Mouse (Mus musculus) forebrain, embryonic 12.5 days (tissue): ENCODE measurements at regions not wholly inside any gene's neighbourhood (a gene's known extent, or its start where the extent isn't known, plus 50 kb on each side); places are given as distances from the start of the nearest gene placed in this dataset.

Experiments used
- ATAC-seq: fragments of 200-750 bp; cut with Nextera tagmentation; 2 replicates; pipeline ENCODE4 v1.8.0; 2017; ENCODE audit warnings: moderate TSS enrichment; ENCODE audit not compliant: low FRiP score
- H3K27ac ChIP-seq: fragments of 300-500 bp; sonication (generic); 2 replicates; pipeline ENCODE4 v1.5.1; 2016; ENCODE audit warnings: mild to moderate bottlenecking
- H3K27me3 ChIP-seq: fragments of 300-500 bp; sonication (generic); 2 replicates; pipeline ENCODE4 v1.6.1; 2016; ENCODE audit warnings: mild to moderate bottlenecking
- H3K36me3 ChIP-seq: fragments of 300-500 bp; sonication (generic); replicated peaks from 2 replicates; pipeline ENCODE4 v1.6.1; 2016; ENCODE audit warnings: mild to moderate bottlenecking
- H3K4me1 ChIP-seq: fragments of 300-500 bp; sonication (generic); 2 replicates; pipeline ENCODE4 v1.6.1; 2016
- H3K4me2 ChIP-seq: fragments of 300-500 bp; sonication (generic); 2 replicates; pipeline ENCODE4 v1.6.1; 2016; ENCODE audit warnings: mild to moderate bottlenecking, moderate library complexity
- H3K4me3 ChIP-seq: fragments of 300-500 bp; sonication (generic); replicated peaks from 2 replicates; pipeline ENCODE4 v1.5.1; 2016; ENCODE audit warnings: mild to moderate bottlenecking
- H3K9ac ChIP-seq: fragments of 300-500 bp; sonication (generic); 2 replicates; pipeline ENCODE4 v1.6.1; 2016; ENCODE audit warnings: mild to moderate bottlenecking
- H3K9me3 ChIP-seq: fragments of 300-500 bp; sonication (generic); 2 replicates; pipeline ENCODE4 v1.6.1; 2016
- WGBS: fragments of 180-500 bp; shearing (Covaris S2); methylation state at CpG from one replicate; pipeline ENCODE4 v1.1.7; 2016; 5-methylcytosine and 5-hydroxymethylcytosine counted together

- Histone ChIP-seq H3K4me2 (no peak overlapping the region), H3K4me1 (no peaks in the 10 kb centered on the region), H3K27ac (no peak overlapping the region), H3K27me3 (no peaks in the 10 kb centered on the region), H3K4me3 (no peak overlapping the region), H3K9me3 (no peaks in the 10 kb centered on the region), H3K36me3 (no peaks in the 10 kb centered on the region), H3K9ac (no peak overlapping the region)
- no peak for ATAC-seq
- WGBS, result 76% methylated on average over 1 of the region's 1 CpGs
Measured at GRCm38 (mm10) chr6:11647651-11648050, 259.6 kb downstream of the Ndufa4 start.

GRCm38 (mm10) chr6:11613331-11613730 is 294.0 kb downstream of the Ndufa4 start:
- Histone ChIP-seq H3K27me3 (no peaks in the 10 kb centered on the region), H3K9ac (no peak overlapping the region), H3K27ac (no peak overlapping the region), H3K4me3 (no peak overlapping the region), H3K9me3 (no peaks in the 10 kb centered on the region), H3K4me1 (no peaks in the 10 kb centered on the region), H3K4me2 (no peak overlapping the region), H3K36me3 (no peaks in the 10 kb centered on the region)
- 85% methylated on average over 4 of the region's 4 CpGs for WGBS
- ATAC-seq, result no peak

GRCm38 (mm10) chr6:11608214-11608613 is 299.1 kb downstream of the Ndufa4 start:
- Histone ChIP-seq H3K9ac (no peak overlapping the region), H3K4me1 (no peaks in the 10 kb centered on the region), H3K36me3 (no peaks in the 10 kb centered on the region), H3K27me3 (no peaks in the 10 kb centered on the region), H3K9me3 (no peaks in the 10 kb centered on the region), H3K4me2 (no peak overlapping the region), H3K27ac (no peak overlapping the region), H3K4me3 (no peak overlapping the region)
- no peak for ATAC-seq

GRCm38 (mm10) chr6:11607696-11608095 is 299.6 kb downstream of the Ndufa4 start:
- no peaks in the 10 kb centered on the region for H3K4me1 ChIP-seq
- H3K27ac ChIP-seq, result no peak overlapping the region
- no peak for ATAC-seq
- H3K9me3 ChIP-seq, result no peaks in the 10 kb centered on the region
- no peaks in the 10 kb centered on the region for H3K36me3 ChIP-seq
- H3K4me2 ChIP-seq, result no peak overlapping the region
- no peak overlapping the region for H3K9ac ChIP-seq
- 78% methylated on average over 2 of the region's 2 CpGs for WGBS
- H3K27me3 ChIP-seq, result no peaks in the 10 kb centered on the region
- no peak overlapping the region for H3K4me3 ChIP-seq

GRCm38 (mm10) chr6:11606055-11606454 is 301.2 kb downstream of the Ndufa4 start:
- H3K27ac ChIP-seq, result no peak overlapping the region
- H3K27me3 ChIP-seq, result no peaks in the 10 kb centered on the region
- H3K9ac ChIP-seq, result no peak overlapping the region
- ATAC-seq, result no peak
- H3K4me3 ChIP-seq, result no peak overlapping the region
- no peaks in the 10 kb centered on the region for H3K4me1 ChIP-seq
- H3K9me3 ChIP-seq, result no peaks in the 10 kb centered on the region
- H3K4me2 ChIP-seq, result no peak overlapping the region
- no peaks in the 10 kb centered on the region for H3K36me3 ChIP-seq
- 44% methylated on average over 3 of the region's 3 CpGs for WGBS

GRCm38 (mm10) chr6:11605526-11605925 is 301.8 kb downstream of the Ndufa4 start:
- 81% methylated on average over 4 of the region's 4 CpGs for WGBS

GRCm38 (mm10) chr6:11594936-11595335 is 312.4 kb downstream of the Ndufa4 start:
- no peak overlapping the region for H3K4me2 ChIP-seq
- no peak for ATAC-seq
- no peaks in the 10 kb centered on the region for H3K4me1 ChIP-seq
- H3K27me3 ChIP-seq, result no peaks in the 10 kb centered on the region
- 51% methylated on average over 2 of the region's 2 CpGs for WGBS
- H3K9ac ChIP-seq, result no peak overlapping the region
- no peak overlapping the region for H3K4me3 ChIP-seq
- H3K27ac ChIP-seq, result no peak overlapping the region
- H3K9me3 ChIP-seq, result no peaks in the 10 kb centered on the region
- H3K36me3 ChIP-seq, result no peaks in the 10 kb centered on the region

More at GRCm38 (mm10) chr6:11605526-11605925, 301.8 kb downstream of the Ndufa4 start:
- Histone ChIP-seq H3K9ac (no peak overlapping the region), H3K4me2 (no peak overlapping the region), H3K27me3 (no peaks in the 10 kb centered on the region), H3K4me3 (no peak overlapping the region), H3K9me3 (no peaks in the 10 kb centered on the region), H3K36me3 (no peaks in the 10 kb centered on the region), H3K4me1 (no peaks in the 10 kb centered on the region), H3K27ac (no peak overlapping the region)
- ATAC-seq, result no peak

GRCm38 (mm10) chr6:11593583-11594271 is 313.6 kb downstream of the Ndufa4 start:
- WGBS, result 87% methylated on average over 14 of the region's 14 CpGs
- Histone ChIP-seq H3K4me2 (no peak overlapping the region), H3K9me3 (no peaks in the 10 kb centered on the region), H3K4me1 (no peaks in the 10 kb centered on the region), H3K27me3 (no peaks in the 10 kb centered on the region), H3K27ac (no peak overlapping the region), H3K9ac (no peak overlapping the region), H3K4me3 (no peak overlapping the region), H3K36me3 (no peaks in the 10 kb centered on the region)
- no peak for ATAC-seq

- Histone ChIP-seq H3K9ac (no peak overlapping the region), H3K4me1 (no peaks in the 10 kb centered on the region), H3K36me3 (no peaks in the 10 kb centered on the region), H3K9me3 (no peaks in the 10 kb centered on the region), H3K27ac (no peak overlapping the region), H3K4me3 (no peak overlapping the region), H3K4me2 (no peak overlapping the region), H3K27me3 (no peaks in the 10 kb centered on the region)
- no peak for ATAC-seq
- 91% methylated on average over 5 of the region's 5 CpGs for WGBS
Measured at GRCm38 (mm10) chr6:11576091-11576490, 331.2 kb downstream of the Ndufa4 start.

GRCm38 (mm10) chr6:11565246-11565645 is 342.1 kb downstream of the Ndufa4 start:
- H3K27ac ChIP-seq, result no peak overlapping the region
- H3K9ac ChIP-seq, result no peak overlapping the region
- H3K4me3 ChIP-seq, result no peak overlapping the region
- H3K9me3 ChIP-seq, result no peaks in the 10 kb centered on the region
- no peaks in the 10 kb centered on the region for H3K36me3 ChIP-seq
- WGBS, result 89% methylated on average over 2 of the region's 2 CpGs
- no peak for ATAC-seq
- H3K27me3 ChIP-seq, result no peaks in the 10 kb centered on the region
- no peak overlapping the region for H3K4me2 ChIP-seq
- no peaks in the 10 kb centered on the region for H3K4me1 ChIP-seq

GRCm38 (mm10) chr6:11550473-11550872 is 356.8 kb downstream of the Ndufa4 start:
- Histone ChIP-seq H3K27me3 (no peaks in the 10 kb centered on the region), H3K36me3 (no peaks in the 10 kb centered on the region), H3K9me3 (no peaks in the 10 kb centered on the region)

GRCm38 (mm10) chr6:11547318-11547717 is 360.0 kb downstream of the Ndufa4 start:
- H3K9me3 ChIP-seq, result no peaks in the 10 kb centered on the region
- H3K4me2 ChIP-seq, result no peak overlapping the region
- H3K27me3 ChIP-seq, result no peaks in the 10 kb centered on the region
- ATAC-seq, result no peak
- no peak overlapping the region for H3K4me3 ChIP-seq
- H3K4me1 ChIP-seq, result no peaks in the 10 kb centered on the region
- H3K27ac ChIP-seq, result no peak overlapping the region
- H3K36me3 ChIP-seq, result no peaks in the 10 kb centered on the region
- no peak overlapping the region for H3K9ac ChIP-seq

More at GRCm38 (mm10) chr6:11550473-11550872, 356.8 kb downstream of the Ndufa4 start:
- no peak overlapping the region for H3K4me2 ChIP-seq
- H3K27ac ChIP-seq, result no peak overlapping the region
- H3K4me1 ChIP-seq, result no peaks in the 10 kb centered on the region
- no peak overlapping the region for H3K9ac ChIP-seq
- ATAC-seq, result no peak
- H3K4me3 ChIP-seq, result no peak overlapping the region
